Mouse (Mus musculus) spleen, adult 12 weeks (tissue): Measurements from ENCODE around the gene Psme1.
A peak's percentile ranks its signal among the peaks of the same experiment; 100 is the strongest.

Source experiments
- DNase-seq: peaks from one replicate; pipeline ENCODE4 v3.0.0; 2022; ENCODE audit warnings: low spot score

Psme1 gene

GRCm38 (mm10) chr14:55577871-55578667, at the start of gene Psme1:
Gene Psme1 (plus strand): TSS chr14:55578123.
- DNase-seq = peak; percentile 65

- peak; percentile 32 for DNase-seq
Observed at GRCm38 (mm10) chr14:55536116-55536745, 41.7 kb upstream of the Psme1 start.

- peak; percentile 84 for DNase-seq
Observed at GRCm38 (mm10) chr14:55540067-55540786, 37.7 kb upstream of the Psme1 start, which contains the start of gene Pck2. Gene Pck2 (plus strand): TSS chr14:55540266.

GRCm38 (mm10) chr14:55540787-55541321, 37.1 kb upstream of the Psme1 start:
- DNase-seq = peak; percentile 73

GRCm38 (mm10) chr14:55542268-55542667, 35.7 kb upstream of the Psme1 start:
- DNase-seq = peak; percentile 69

GRCm38 (mm10) chr14:55544334-55544733, 33.6 kb upstream of the Psme1 start:
- no peak for DNase-seq

- no peak for DNase-seq
Observed at GRCm38 (mm10) chr14:55550191-55550590, 27.7 kb upstream of the Psme1 start.

- DNase-seq = no peak
Observed at GRCm38 (mm10) chr14:55551347-55551746, 26.6 kb upstream of the Psme1 start.

- DNase-seq = no peak
Observed at GRCm38 (mm10) chr14:55551794-55552193, 26.1 kb upstream of the Psme1 start.

GRCm38 (mm10) chr14:55554635-55555034, 23.3 kb upstream of the Psme1 start:
- DNase-seq = no peak

- no peak for DNase-seq
Observed at GRCm38 (mm10) chr14:55555788-55556187, 22.1 kb upstream of the Psme1 start.

GRCm38 (mm10) chr14:55557003-55557402, 20.9 kb upstream of the Psme1 start:
- DNase-seq = peak; percentile 66

- DNase-seq = no peak
Observed at GRCm38 (mm10) chr14:55557587-55557986, 20.3 kb upstream of the Psme1 start.

- DNase-seq = no peak
Observed at GRCm38 (mm10) chr14:55558740-55559448, 19.0 kb upstream of the Psme1 start.

GRCm38 (mm10) chr14:55559799-55560201, 18.1 kb upstream of the Psme1 start, which contains the start of gene Dcaf11:
Gene Dcaf11 (plus strand): TSS chr14:55560006.
- peak; percentile 86 for DNase-seq

- DNase-seq = peak; percentile 98
Observed at GRCm38 (mm10) chr14:55560202-55561073, 17.5 kb upstream of the Psme1 start, which contains the start of gene A730061H03Rik. Gene A730061H03Rik (minus strand): TSS chr14:55560406.

- no peak for DNase-seq
Observed at GRCm38 (mm10) chr14:55561860-55562259, 16.1 kb upstream of the Psme1 start.

- no peak for DNase-seq
Observed at GRCm38 (mm10) chr14:55563249-55563648, 14.7 kb upstream of the Psme1 start.

- no peak for DNase-seq
Observed at GRCm38 (mm10) chr14:55565748-55566147, 12.2 kb upstream of the Psme1 start.

GRCm38 (mm10) chr14:55567496-55567895, 10.4 kb upstream of the Psme1 start:
- no peak for DNase-seq

GRCm38 (mm10) chr14:55570588-55570987, 7.3 kb upstream of the Psme1 start:
- no peak for DNase-seq
